Mouse (Mus musculus): Measurements from ENCODE around the gene Slc22a7. TPM values are rescaled to one million over a fixed set of nuclear protein-coding genes. Genes with fewer than 3 reads are reported as not detected.

Slc22a7 gene
- total and polyA plus RNA-seq, 2 experiments from 2014 or later: 0.93 TPM; not detected in 1

GRCm38 (mm10) chr17:46393012-46393411, 45.2 kb downstream of the Slc22a7 start:
- Histone ChIP-seq H3K4me3 (ENCODE audit: low read depth, low read length) (no peak overlapping the region), H3K4me2 (ENCODE audit: low read depth, low read length, poor library complexity, severe bottlenecking) (no peak overlapping the region), H3K9ac (replicated peaks; ENCODE audit: low read length, poor library complexity, severe bottlenecking) (no peak overlapping the region), H3K9me3 (ENCODE audit: low read length) (no peaks in the 10 kb centered on the region), H3K4me1 (ENCODE audit: insufficient read depth, low read length) (no peaks in the 10 kb centered on the region), H3K27me3 (ENCODE audit: insufficient read depth, low read length) (no peaks in the 10 kb centered on the region), H3K36me3 (ENCODE audit: insufficient read depth, low read length) (peaks cover 24% of the 10 kb centered on the region), H3K27ac (ENCODE audit: low read depth, low read length) (no peak overlapping the region)
- DNase-seq (ENCODE audit: low spot score) (peak; percentile 68), ATAC-seq (ENCODE audit: low FRiP score) (no peak)
- TF ChIP-seq CTCF (IDR thresholded peaks at IDR 0.05): peak; percentile 80
- 51% methylated on average over 2 of the region's 2 CpGs for WGBS

- H3K4me3 ChIP-seq (ENCODE audit: low read depth, low read length): no peak overlapping the region
- TF ChIP-seq CTCF (IDR thresholded peaks at IDR 0.05): no peak
Observed at GRCm38 (mm10) chr17:46388200-46388599, 50.1 kb downstream of the Slc22a7 start.

GRCm38 (mm10) chr17:46384061-46384801, 54.0 kb downstream of the Slc22a7 start:
- TF ChIP-seq CTCF (IDR thresholded peaks at IDR 0.05): no peak
- WGBS: under 1% methylated on average over 58 of the region's 70 CpGs
- peak overlapping the region; percentile 99 for H3K9ac ChIP-seq (replicated peaks; ENCODE audit: low read length, poor library complexity, severe bottlenecking)
- peaks cover 3% of the 10 kb centered on the region; the same call in 1 of the 2 replicates for H3K36me3 ChIP-seq (ENCODE audit: insufficient read depth, low read length)
- peak; percentile 9 for DNase-seq (ENCODE audit: low spot score)
- peak overlapping the region; percentile 91 for H3K27ac ChIP-seq (ENCODE audit: low read depth, low read length)
- peak; percentile 28; the same call in 1 of the 2 replicates for ATAC-seq (ENCODE audit: low FRiP score)
- peaks cover 13% of the 10 kb centered on the region; the same call in 1 of the 2 replicates for H3K4me1 ChIP-seq (ENCODE audit: insufficient read depth, low read length)
- no peaks in the 10 kb centered on the region for H3K9me3 ChIP-seq (ENCODE audit: low read length)
- peak overlapping the region; percentile 94 for H3K4me3 ChIP-seq (ENCODE audit: low read depth, low read length)
- H3K4me2 ChIP-seq (ENCODE audit: low read depth, low read length, poor library complexity, severe bottlenecking): peak overlapping the region; percentile 83
- H3K27me3 ChIP-seq (ENCODE audit: insufficient read depth, low read length): no peaks in the 10 kb centered on the region

More at GRCm38 (mm10) chr17:46388200-46388599, 50.1 kb downstream of the Slc22a7 start:
- WGBS: 91% methylated on average over 3 of the region's 3 CpGs
- H3K9me3 ChIP-seq (ENCODE audit: low read length): no peaks in the 10 kb centered on the region
- ATAC-seq (ENCODE audit: low FRiP score) (no peak), DNase-seq (ENCODE audit: low spot score) (no peak)
- H3K27ac ChIP-seq (ENCODE audit: low read depth, low read length): no peak overlapping the region
- H3K4me1 ChIP-seq (ENCODE audit: insufficient read depth, low read length): peaks cover 13% of the 10 kb centered on the region; the same call in 1 of the 2 replicates
- no peaks in the 10 kb centered on the region for H3K27me3 ChIP-seq (ENCODE audit: insufficient read depth, low read length)
- no peak overlapping the region for H3K4me2 ChIP-seq (ENCODE audit: low read depth, low read length, poor library complexity, severe bottlenecking)
- no peak overlapping the region for H3K9ac ChIP-seq (replicated peaks; ENCODE audit: low read length, poor library complexity, severe bottlenecking)
- peaks cover 9% of the 10 kb centered on the region; the same call in 1 of the 2 replicates for H3K36me3 ChIP-seq (ENCODE audit: insufficient read depth, low read length)

- ATAC-seq (ENCODE audit: low FRiP score) (peak; percentile 97), DNase-seq (ENCODE audit: low spot score) (peak; percentile 97)
- Histone ChIP-seq H3K9me3 (ENCODE audit: low read length) (no peaks in the 10 kb centered on the region), H3K4me1 (ENCODE audit: insufficient read depth, low read length) (peaks cover 13% of the 10 kb centered on the region; the same call in 1 of the 2 replicates), H3K4me2 (ENCODE audit: low read depth, low read length, poor library complexity, severe bottlenecking) (peak within 1 kb of the TSS; percentile 83), H3K27me3 (ENCODE audit: insufficient read depth, low read length) (no peaks in the 10 kb centered on the region), H3K27ac (ENCODE audit: low read depth, low read length) (peak within 1 kb of the TSS; percentile 91), H3K4me3 (ENCODE audit: low read depth, low read length) (peak within 1 kb of the TSS; percentile 94), H3K36me3 (ENCODE audit: insufficient read depth, low read length) (no peaks in the 10 kb centered on the region), H3K9ac (replicated peaks; ENCODE audit: low read length, poor library complexity, severe bottlenecking) (peak within 1 kb of the TSS; percentile 99)
- 2% methylated on average over 31 of the region's 105 CpGs for WGBS
- peak; percentile 38; the same call in 1 of the 2 replicates for TF ChIP-seq CTCF (IDR thresholded peaks at IDR 0.05)
Observed at GRCm38 (mm10) chr17:46383294-46384060, 54.8 kb downstream of the Slc22a7 start, which contains the start of gene Zfp318. Zfp318 (plus strand) TSS chr17:46383731.

Other genes with a start within 250 kb of the Slc22a7 start
- 7.9 and 9.6 TPM in 2 replicates for gene Polh, start 235.8 kb downstream of the Slc22a7 start, total RNA-seq (2014; rRNA removed)
- 4.2 and 4.5 TPM in 2 replicates for gene Polh, start 235.8 kb downstream of the Slc22a7 start, polyA plus RNA-seq (2015; fragmentation: Nextera tagmentation; extraction: Ambion mirVana)
- gene Xpo5, start 235.7 kb downstream of the Slc22a7 start, total RNA-seq (2014; rRNA removed): 50.5 and 56.7 TPM in 2 replicates
- gene Xpo5, start 235.7 kb downstream of the Slc22a7 start, polyA plus RNA-seq (2015; fragmentation: Nextera tagmentation; extraction: Ambion mirVana): 23.6 and 24.0 TPM in 2 replicates
- gene Polr1c, start 190.4 kb downstream of the Slc22a7 start, total RNA-seq (2014; rRNA removed): 54.1 and 54.7 TPM in 2 replicates
- 55.5 and 59.2 TPM in 2 replicates for gene Polr1c, start 190.4 kb downstream of the Slc22a7 start, polyA plus RNA-seq (2015; fragmentation: Nextera tagmentation; extraction: Ambion mirVana)
- gene Yipf3, start 190.4 kb downstream of the Slc22a7 start, total RNA-seq (2014; rRNA removed): 18.9 and 24.8 TPM in 2 replicates
- 70.6 and 77.4 TPM in 2 replicates for gene Yipf3, start 190.4 kb downstream of the Slc22a7 start, polyA plus RNA-seq (2015; fragmentation: Nextera tagmentation; extraction: Ambion mirVana)
- 43.1 and 61.3 TPM in 2 replicates for gene Lrrc73, start 184.9 kb downstream of the Slc22a7 start, total RNA-seq (2014; rRNA removed)
- 32.8 and 33.0 TPM in 2 replicates for gene Lrrc73, start 184.9 kb downstream of the Slc22a7 start, polyA plus RNA-seq (2015; fragmentation: Nextera tagmentation; extraction: Ambion mirVana)
- gene Tjap1, start 155.4 kb downstream of the Slc22a7 start, total RNA-seq (2014; rRNA removed): 22.0 and 31.7 TPM in 2 replicates
- gene Tjap1, start 155.4 kb downstream of the Slc22a7 start, polyA plus RNA-seq (2015; fragmentation: Nextera tagmentation; extraction: Ambion mirVana): 18.6 and 19.5 TPM in 2 replicates
- 60.1 and 66.8 TPM in 2 replicates for gene Dlk2, start 141.0 kb downstream of the Slc22a7 start, total RNA-seq (2014; rRNA removed)
- 22.9 and 28.0 TPM in 2 replicates for gene Dlk2, start 141.0 kb downstream of the Slc22a7 start, polyA plus RNA-seq (2015; fragmentation: Nextera tagmentation; extraction: Ambion mirVana)
- gene Abcc10, start 110.1 kb downstream of the Slc22a7 start, total RNA-seq (2014; rRNA removed): 9.1 and 12.2 TPM in 2 replicates
- 8.4 and 9.3 TPM in 2 replicates for gene Abcc10, start 110.1 kb downstream of the Slc22a7 start, polyA plus RNA-seq (2015; fragmentation: Nextera tagmentation; extraction: Ambion mirVana)
- gene Zfp318, start 54.7 kb downstream of the Slc22a7 start, total RNA-seq (2014; rRNA removed): 33.7 and 35.2 TPM in 2 replicates
- gene Zfp318, start 54.7 kb downstream of the Slc22a7 start, polyA plus RNA-seq (2015; fragmentation: Nextera tagmentation; extraction: Ambion mirVana): 21.8 and 25.0 TPM in 2 replicates
- 2.0 and 3.0 TPM in 2 replicates for gene Crip3, start 9.5 kb downstream of the Slc22a7 start, total RNA-seq (2014; rRNA removed)
- gene Crip3, start 9.5 kb downstream of the Slc22a7 start, polyA plus RNA-seq (2015; fragmentation: Nextera tagmentation; extraction: Ambion mirVana): 1.5 and 2.1 TPM in 2 replicates
- gene Ttbk1, start 49.2 kb upstream of the Slc22a7 start, total RNA-seq (2014; rRNA removed): 46.8 and 50.1 TPM in 2 replicates
- gene Ttbk1, start 49.2 kb upstream of the Slc22a7 start, polyA plus RNA-seq (2015; fragmentation: Nextera tagmentation; extraction: Ambion mirVana): 5.4 and 6.1 TPM in 2 replicates
- 4.0 and 4.1 TPM in 2 replicates for gene Dnph1, start 58.3 kb upstream of the Slc22a7 start, total RNA-seq (2014; rRNA removed)
- 10.2 and 10.4 TPM in 2 replicates for gene Dnph1, start 58.3 kb upstream of the Slc22a7 start, polyA plus RNA-seq (2015; fragmentation: Nextera tagmentation; extraction: Ambion mirVana)
- gene Cul9, start 107.9 kb upstream of the Slc22a7 start, total RNA-seq (2014; rRNA removed): 53.8 and 70.9 TPM in 2 replicates
- 13.6 and 16.7 TPM in 2 replicates for gene Cul9, start 107.9 kb upstream of the Slc22a7 start, polyA plus RNA-seq (2015; fragmentation: Nextera tagmentation; extraction: Ambion mirVana)
- gene Srf, start 117.7 kb upstream of the Slc22a7 start, total RNA-seq (2014; rRNA removed): 45.8 and 69.0 TPM in 2 replicates
- 2.6 and 3.3 TPM in 2 replicates for gene Srf, start 117.7 kb upstream of the Slc22a7 start, polyA plus RNA-seq (2015; fragmentation: Nextera tagmentation; extraction: Ambion mirVana)
- gene Ptk7, start 191.0 kb upstream of the Slc22a7 start, total RNA-seq (2014; rRNA removed): 61.8 and 62.6 TPM in 2 replicates
- 22.5 and 22.9 TPM in 2 replicates for gene Ptk7, start 191.0 kb upstream of the Slc22a7 start, polyA plus RNA-seq (2015; fragmentation: Nextera tagmentation; extraction: Ambion mirVana)
- gene Klc4, start 207.6 kb upstream of the Slc22a7 start, total RNA-seq (2014; rRNA removed): 24.5 and 28.5 TPM in 2 replicates
- gene Klc4, start 207.6 kb upstream of the Slc22a7 start, polyA plus RNA-seq (2015; fragmentation: Nextera tagmentation; extraction: Ambion mirVana): 20.0 and 22.2 TPM in 2 replicates
- gene Mrpl2, start 207.8 kb upstream of the Slc22a7 start, total RNA-seq (2014; rRNA removed): 46.7 and 47.4 TPM in 2 replicates
- gene Mrpl2, start 207.8 kb upstream of the Slc22a7 start, polyA plus RNA-seq (2015; fragmentation: Nextera tagmentation; extraction: Ambion mirVana): 85.5 and 85.7 TPM in 2 replicates
- 83.5 and 92.4 TPM in 2 replicates for gene Cul7, start 211.9 kb upstream of the Slc22a7 start, total RNA-seq (2014; rRNA removed)
- gene Cul7, start 211.9 kb upstream of the Slc22a7 start, polyA plus RNA-seq (2015; fragmentation: Nextera tagmentation; extraction: Ambion mirVana): 26.2 and 26.6 TPM in 2 replicates
- 26.9 and 27.6 TPM in 2 replicates for gene Rrp36, start 235.9 kb upstream of the Slc22a7 start, total RNA-seq (2014; rRNA removed)
- 47.1 and 52.2 TPM in 2 replicates for gene Rrp36, start 235.9 kb upstream of the Slc22a7 start, polyA plus RNA-seq (2015; fragmentation: Nextera tagmentation; extraction: Ambion mirVana)
- 130 and 171 TPM in 2 replicates for gene Mea1, start 240.3 kb upstream of the Slc22a7 start, total RNA-seq (2014; rRNA removed)
- 314 and 362 TPM in 2 replicates for gene Mea1, start 240.3 kb upstream of the Slc22a7 start, polyA plus RNA-seq (2015; fragmentation: Nextera tagmentation; extraction: Ambion mirVana)
- gene Klhdc3, start 242.5 kb upstream of the Slc22a7 start, total RNA-seq (2014; rRNA removed): 98.7 and 99.7 TPM in 2 replicates
- gene Klhdc3, start 242.5 kb upstream of the Slc22a7 start, polyA plus RNA-seq (2015; fragmentation: Nextera tagmentation; extraction: Ambion mirVana): 185 and 192 TPM in 2 replicates

Measured in midbrain, postnatal 0 days (tissue).